Mouse (Mus musculus): ENCODE results near the gene Ccdc71. TPM values are rescaled to one million over a fixed set of nuclear protein-coding genes. Genes with fewer than 3 reads are reported as not detected.
A peak's percentile ranks its signal among the peaks of the same experiment; 100 is the strongest.

Ccdc71 gene
- polyA plus RNA-seq (2012; rRNA removed) (29.2 and 34.4 TPM in 2 replicates), polyA plus RNA-seq (2014; fragmentation: Nextera tagmentation; extraction: Ambion mirVana) (45.4 and 49.8 TPM in 2 replicates)

- ATAC-seq (ENCODE audit: low FRiP score, low read depth) (peak; percentile 83), DNase-seq (ENCODE audit: low spot score) (peak; percentile 75)
- Histone ChIP-seq H3K4me3 (replicated peaks; ENCODE audit: low read length) (peak within 1 kb of the TSS; percentile 92), H3K4me1 (ENCODE audit: control insufficient read depth, insufficient read depth, low read length) (peaks cover 7% of the 10 kb centered on the region), H3K27ac (replicated peaks; ENCODE audit: low read depth, low read length) (peak within 1 kb of the TSS; percentile 80), H3K36me3 (ENCODE audit: control insufficient read depth, insufficient read depth, low read length) (peaks cover 31% of the 10 kb centered on the region), H3K27me3 (ENCODE audit: control insufficient read depth, insufficient read depth, low read length) (no peaks in the 10 kb centered on the region), H3K9ac (ENCODE audit: low read depth, low read length, severe bottlenecking) (peak within 1 kb of the TSS; percentile 84), H3K4me2 (replicated peaks; ENCODE audit: low read depth, low read length, severe bottlenecking) (peak within 1 kb of the TSS; percentile 90), H3K9me3 (ENCODE audit: control insufficient read depth, low read length) (no peaks in the 10 kb centered on the region)
- 1% methylated on average over 49 of the region's 52 CpGs for WGBS
- peak; percentile 51; the same call in 1 of the 2 replicates for TF ChIP-seq POLR2A (IDR thresholded peaks at IDR 0.05; ENCODE audit: borderline replicate concordance, extremely low read depth, insufficient read depth, insufficient read length)
These were observed at the start of gene Ccdc71 for GRCm38 (mm10) chr9:108460319-108461178. Gene Ccdc71, plus strand, starts transcription at chr9:108460527.

- WGBS, result 70% methylated on average over 9 of the region's 9 CpGs
- Histone ChIP-seq H3K27me3 (ENCODE audit: control insufficient read depth, insufficient read depth, low read length) (no peaks in the 10 kb centered on the region), H3K4me2 (replicated peaks; ENCODE audit: low read depth, low read length, severe bottlenecking) (no peak overlapping the region), H3K4me1 (ENCODE audit: control insufficient read depth, insufficient read depth, low read length) (no peaks in the 10 kb centered on the region), H3K9ac (ENCODE audit: low read depth, low read length, severe bottlenecking) (no peak overlapping the region), H3K9me3 (ENCODE audit: control insufficient read depth, low read length) (no peaks in the 10 kb centered on the region), H3K4me3 (replicated peaks; ENCODE audit: low read length) (no peak overlapping the region), H3K36me3 (ENCODE audit: control insufficient read depth, insufficient read depth, low read length) (no peaks in the 10 kb centered on the region), H3K27ac (replicated peaks; ENCODE audit: low read depth, low read length) (no peak overlapping the region)
- no peak for TF ChIP-seq POLR2A (IDR thresholded peaks at IDR 0.05; ENCODE audit: borderline replicate concordance, extremely low read depth, insufficient read depth, insufficient read length)
- no peak for DNase-seq (ENCODE audit: low spot score)
- no peak for ATAC-seq (ENCODE audit: low FRiP score, low read depth)
These were observed 48.9 kb upstream of the Ccdc71 start for GRCm38 (mm10) chr9:108411381-108411942.

GRCm38 (mm10) chr9:108412221-108412620 lies 48.1 kb upstream of the Ccdc71 start:
- no peak for DNase-seq (ENCODE audit: low spot score)
- no peak for TF ChIP-seq POLR2A (IDR thresholded peaks at IDR 0.05; ENCODE audit: borderline replicate concordance, extremely low read depth, insufficient read depth, insufficient read length)
- no peaks in the 10 kb centered on the region for H3K36me3 ChIP-seq (ENCODE audit: control insufficient read depth, insufficient read depth, low read length)
- no peak overlapping the region for H3K4me2 ChIP-seq (replicated peaks; ENCODE audit: low read depth, low read length, severe bottlenecking)
- 73% methylated on average over 1 of the region's 1 CpGs for WGBS
- H3K27me3 ChIP-seq (ENCODE audit: control insufficient read depth, insufficient read depth, low read length), result no peaks in the 10 kb centered on the region
- no peaks in the 10 kb centered on the region for H3K4me1 ChIP-seq (ENCODE audit: control insufficient read depth, insufficient read depth, low read length)
- H3K9ac ChIP-seq (ENCODE audit: low read depth, low read length, severe bottlenecking), result no peak overlapping the region
- no peak overlapping the region for H3K4me3 ChIP-seq (replicated peaks; ENCODE audit: low read length)
- H3K9me3 ChIP-seq (ENCODE audit: control insufficient read depth, low read length), result no peaks in the 10 kb centered on the region
- no peak for ATAC-seq (ENCODE audit: low FRiP score, low read depth)
- no peak overlapping the region for H3K27ac ChIP-seq (replicated peaks; ENCODE audit: low read depth, low read length)

GRCm38 (mm10) chr9:108428384-108428783 lies 31.9 kb upstream of the Ccdc71 start, which contains the start of gene Ccdc36:
Gene Ccdc36, minus strand, starts transcription at chr9:108428484.
- no peak for TF ChIP-seq POLR2A (IDR thresholded peaks at IDR 0.05; ENCODE audit: borderline replicate concordance, extremely low read depth, insufficient read depth, insufficient read length)
- Histone ChIP-seq H3K27ac (replicated peaks; ENCODE audit: low read depth, low read length) (no peak within 1 kb of the TSS), H3K27me3 (ENCODE audit: control insufficient read depth, insufficient read depth, low read length) (no peaks in the 10 kb centered on the region), H3K4me2 (replicated peaks; ENCODE audit: low read depth, low read length, severe bottlenecking) (no peak within 1 kb of the TSS), H3K4me3 (replicated peaks; ENCODE audit: low read length) (no peak within 1 kb of the TSS), H3K4me1 (ENCODE audit: control insufficient read depth, insufficient read depth, low read length) (no peaks in the 10 kb centered on the region), H3K9ac (ENCODE audit: low read depth, low read length, severe bottlenecking) (no peak within 1 kb of the TSS), H3K36me3 (ENCODE audit: control insufficient read depth, insufficient read depth, low read length) (no peaks in the 10 kb centered on the region), H3K9me3 (ENCODE audit: control insufficient read depth, low read length) (no peaks in the 10 kb centered on the region)
- DNase-seq (ENCODE audit: low spot score), result no peak
- ATAC-seq (ENCODE audit: low FRiP score, low read depth), result no peak

- 46% methylated on average over 32 of the region's 32 CpGs for WGBS
- peak; percentile 52 for DNase-seq (ENCODE audit: low spot score)
- TF ChIP-seq POLR2A (IDR thresholded peaks at IDR 0.05; ENCODE audit: borderline replicate concordance, extremely low read depth, insufficient read depth, insufficient read length), result no peak
- Histone ChIP-seq H3K9me3 (ENCODE audit: control insufficient read depth, low read length) (no peaks in the 10 kb centered on the region), H3K27ac (replicated peaks; ENCODE audit: low read depth, low read length) (no peak overlapping the region), H3K4me1 (ENCODE audit: control insufficient read depth, insufficient read depth, low read length) (no peaks in the 10 kb centered on the region), H3K4me3 (replicated peaks; ENCODE audit: low read length) (peak overlapping the region; percentile 28; the same call in 1 of the 2 replicates), H3K9ac (ENCODE audit: low read depth, low read length, severe bottlenecking) (0 out of 2 replicates have a peak overlapping the region, but pooled peaks have one; percentile 16), H3K36me3 (ENCODE audit: control insufficient read depth, insufficient read depth, low read length) (no peaks in the 10 kb centered on the region), H3K27me3 (ENCODE audit: control insufficient read depth, insufficient read depth, low read length) (no peaks in the 10 kb centered on the region), H3K4me2 (replicated peaks; ENCODE audit: low read depth, low read length, severe bottlenecking) (peak overlapping the region; percentile 52)
- peak; percentile 57 for ATAC-seq (ENCODE audit: low FRiP score, low read depth)
These were observed 28.8 kb upstream of the Ccdc71 start for GRCm38 (mm10) chr9:108431431-108432067.
